Mouse (Mus musculus) liver, embryonic 12.5 days (tissue): ENCODE results near the gene Nemp1. TPM values are rescaled to one million over a fixed set of nuclear protein-coding genes. Genes with fewer than 3 reads are reported as not detected.

Experiments used
- ATAC-seq: fragments of 200-750 bp; cut with Nextera tagmentation; 2 replicates; pipeline ENCODE4 v1.8.0; 2017; ENCODE audit warnings: moderate number of reproducible peaks, mild to moderate bottlenecking, moderate library complexity
- H3K27ac ChIP-seq: fragments of 300-500 bp; sonication (generic); 2 replicates; pipeline ENCODE4 v1.5.1; 2016; ENCODE audit warnings: mild to moderate bottlenecking
- H3K27me3 ChIP-seq: fragments of 300-500 bp; sonication (generic); replicated peaks from 2 replicates; pipeline ENCODE4 v1.6.1; 2016; ENCODE audit warnings: mild to moderate bottlenecking, moderate library complexity
- H3K36me3 ChIP-seq: fragments of 300-500 bp; sonication (generic); 2 replicates; pipeline ENCODE4 v1.6.1; 2016; ENCODE audit warnings: mild to moderate bottlenecking, moderate library complexity
- H3K4me1 ChIP-seq: fragments of 300-500 bp; sonication (generic); 2 replicates; pipeline ENCODE4 v1.6.1; 2016
- H3K4me2 ChIP-seq: fragments of 300-500 bp; sonication (generic); 2 replicates; pipeline ENCODE4 v1.6.1; 2016; ENCODE audit warnings: mild to moderate bottlenecking, moderate library complexity
- H3K4me3 ChIP-seq: fragments of 300-500 bp; sonication (generic); 2 replicates; pipeline ENCODE4 v1.5.1; 2016; ENCODE audit warnings: mild to moderate bottlenecking, moderate library complexity
- H3K9ac ChIP-seq: fragments of 300-500 bp; sonication (generic); 2 replicates; pipeline ENCODE4 v1.6.1; 2016; ENCODE audit warnings: mild to moderate bottlenecking, moderate library complexity
- H3K9me3 ChIP-seq: fragments of 300-500 bp; sonication (generic); replicated peaks from 2 replicates; pipeline ENCODE4 v1.6.1; 2016; ENCODE audit warnings: mild to moderate bottlenecking, moderate library complexity
- WGBS: fragments of 180-500 bp; shearing (Covaris S2); methylation state at CpG from one replicate; pipeline ENCODE4 v1.1.7; 2016; ENCODE audit not compliant: insufficient replicate concordance; 5-methylcytosine and 5-hydroxymethylcytosine counted together
- polyA plus RNA-seq: library from polyadenylated mRNA; unstranded; fragments of >200 nt; fragmentation: Nextera tagmentation; extraction: Ambion mirVana; gene quantifications from 2 replicates; pipeline ENCODE4 v1.2.1, GENCODE M21; 2016

The Nemp1 gene
- polyA plus RNA-seq, 1 experiment from 2014 or later, result 7.0 TPM

GRCm38 (mm10) chr10:127667269-127668092, 780 bp downstream of the Nemp1 start:
- H3K4me1 ChIP-seq, result peaks cover 60% of the 10 kb centered on the region

DNA sequence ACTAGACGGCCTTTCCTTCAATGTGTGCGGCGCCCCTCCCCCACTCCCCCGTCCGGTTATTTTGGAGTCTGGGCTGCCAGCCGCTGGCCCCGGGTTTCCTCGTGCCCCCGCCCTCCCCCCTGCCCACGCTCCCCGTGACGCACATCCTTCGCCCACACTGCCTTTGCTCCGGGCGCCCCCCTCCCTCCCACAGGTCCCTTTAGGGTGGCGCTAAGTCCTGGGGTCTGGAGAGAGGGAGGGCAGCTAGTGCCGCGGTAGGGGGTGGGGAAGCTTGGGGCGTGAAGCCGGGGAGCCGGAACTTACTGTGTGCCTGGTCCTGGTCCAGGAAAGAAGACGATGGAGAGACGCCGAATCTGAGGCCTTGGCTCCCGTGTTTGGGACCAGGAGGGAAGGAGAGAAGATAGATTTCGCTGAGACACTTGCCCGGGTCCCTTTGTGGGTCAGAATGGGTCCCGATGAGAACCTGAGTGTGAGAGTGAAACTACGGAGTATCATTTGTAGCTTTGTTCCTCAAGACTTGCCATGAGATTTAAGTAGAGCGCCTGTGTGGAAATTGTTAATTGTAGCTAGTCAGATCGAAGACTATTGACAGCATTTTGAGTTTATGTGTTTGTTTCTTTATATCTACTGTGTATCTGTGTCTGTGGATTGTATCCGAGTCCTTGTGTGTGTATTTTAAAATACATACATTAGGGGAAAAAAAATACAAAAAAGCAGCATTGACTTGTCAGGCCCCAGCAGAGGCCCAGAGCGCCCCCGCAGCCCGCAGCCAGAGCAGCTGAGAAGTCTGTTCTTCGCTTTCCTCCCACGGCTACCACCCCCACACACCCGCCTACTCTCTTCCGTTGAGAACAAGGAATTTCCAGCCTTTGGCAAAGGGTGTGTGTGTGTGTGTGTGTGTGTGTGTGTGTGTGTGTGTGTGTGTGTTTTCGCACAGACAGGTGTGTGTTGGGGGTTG, 1.7 kb downstream of the Nemp1 start, which contains the start of gene Nab2:
TSS of gene Nab2 (minus strand) at position 476 of the 958 bp plus-strand sequence.
- ATAC-seq, result 0 out of 2 replicates have a peak, but pooled peaks have one; percentile 4
- H3K4me3 ChIP-seq, result peak within 1 kb of the TSS; percentile 60
- no peaks in the 10 kb centered on the region for H3K36me3 ChIP-seq
- peaks cover 51% of the 10 kb centered on the region for H3K4me1 ChIP-seq
- peaks cover 64% of the 10 kb centered on the region for H3K27me3 ChIP-seq
- H3K9ac ChIP-seq, result peak within 1 kb of the TSS; percentile 52
- H3K4me2 ChIP-seq, result peak within 1 kb of the TSS; percentile 79
- no peaks in the 10 kb centered on the region for H3K9me3 ChIP-seq
- 4% methylated on average over 40 of the region's 40 CpGs for WGBS
- peak within 1 kb of the TSS; percentile 72 for H3K27ac ChIP-seq

More at GRCm38 (mm10) chr10:127667269-127668092, 780 bp downstream of the Nemp1 start:
- H3K4me2 ChIP-seq, result peak overlapping the region; percentile 79
- WGBS, result 1% methylated on average over 33 of the region's 35 CpGs
- no peaks in the 10 kb centered on the region for H3K9me3 ChIP-seq
- H3K36me3 ChIP-seq, result no peaks in the 10 kb centered on the region
- ATAC-seq, result peak; percentile 45
- H3K4me3 ChIP-seq, result peak overlapping the region; percentile 60
- H3K27me3 ChIP-seq, result peaks cover 73% of the 10 kb centered on the region
- H3K9ac ChIP-seq, result peak overlapping the region; percentile 51
- H3K27ac ChIP-seq, result peak overlapping the region; percentile 72

- 32% methylated on average over 7 of the region's 7 CpGs for WGBS
Measured at GRCm38 (mm10) chr10:127669170-127669569, 2.5 kb downstream of the Nemp1 start.

DNA sequence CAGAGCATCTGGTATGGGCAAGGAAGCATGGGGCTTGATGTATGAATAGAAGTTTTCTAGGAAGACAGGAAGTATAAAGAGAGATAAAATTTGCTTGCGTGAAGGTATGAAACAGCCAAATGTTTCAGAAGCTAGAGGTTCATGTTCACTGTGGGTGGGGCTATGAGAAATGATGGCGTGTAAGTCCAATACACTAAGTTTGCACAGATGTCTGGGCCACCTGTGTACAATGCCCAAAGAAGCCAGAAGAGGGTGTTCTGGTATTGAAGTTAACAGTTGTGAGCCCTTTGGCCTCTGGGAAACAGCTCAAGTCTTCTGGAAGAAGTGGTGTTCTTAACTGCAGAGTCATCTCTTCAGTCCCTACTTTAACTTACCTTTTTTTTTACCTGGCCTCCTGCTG, 3.5 kb downstream of the Nemp1 start:
- 51% methylated on average over 2 of the region's 2 CpGs for WGBS
- H3K36me3 ChIP-seq, result no peaks in the 10 kb centered on the region
- H3K4me1 ChIP-seq, result peaks cover 37% of the 10 kb centered on the region
- no peak for ATAC-seq
- H3K4me2 ChIP-seq, result no peak overlapping the region
- H3K27me3 ChIP-seq, result peaks cover 46% of the 10 kb centered on the region
- no peaks in the 10 kb centered on the region for H3K9me3 ChIP-seq
- no peak overlapping the region for H3K9ac ChIP-seq
- no peak overlapping the region for H3K27ac ChIP-seq
- H3K4me3 ChIP-seq, result no peak overlapping the region

More at GRCm38 (mm10) chr10:127669170-127669569, 2.5 kb downstream of the Nemp1 start:
- Histone ChIP-seq H3K36me3 (no peaks in the 10 kb centered on the region), H3K9ac (no peak overlapping the region), H3K27ac (no peak overlapping the region), H3K4me3 (no peak overlapping the region), H3K4me1 (peaks cover 43% of the 10 kb centered on the region), H3K27me3 (peaks cover 56% of the 10 kb centered on the region), H3K4me2 (peak overlapping the region; percentile 79), H3K9me3 (no peaks in the 10 kb centered on the region)
- ATAC-seq, result no peak

GRCm38 (mm10) chr10:127671276-127671675, 4.6 kb downstream of the Nemp1 start:
- no peak for ATAC-seq
- no peaks in the 10 kb centered on the region for H3K9me3 ChIP-seq
- no peak overlapping the region for H3K9ac ChIP-seq
- 13% methylated on average over 2 of the region's 2 CpGs for WGBS
- H3K27me3 ChIP-seq, result peaks cover 35% of the 10 kb centered on the region
- no peak overlapping the region for H3K4me3 ChIP-seq
- H3K27ac ChIP-seq, result no peak overlapping the region
- no peaks in the 10 kb centered on the region for H3K36me3 ChIP-seq
- H3K4me1 ChIP-seq, result peaks cover 44% of the 10 kb centered on the region
- no peak overlapping the region for H3K4me2 ChIP-seq

DNA sequence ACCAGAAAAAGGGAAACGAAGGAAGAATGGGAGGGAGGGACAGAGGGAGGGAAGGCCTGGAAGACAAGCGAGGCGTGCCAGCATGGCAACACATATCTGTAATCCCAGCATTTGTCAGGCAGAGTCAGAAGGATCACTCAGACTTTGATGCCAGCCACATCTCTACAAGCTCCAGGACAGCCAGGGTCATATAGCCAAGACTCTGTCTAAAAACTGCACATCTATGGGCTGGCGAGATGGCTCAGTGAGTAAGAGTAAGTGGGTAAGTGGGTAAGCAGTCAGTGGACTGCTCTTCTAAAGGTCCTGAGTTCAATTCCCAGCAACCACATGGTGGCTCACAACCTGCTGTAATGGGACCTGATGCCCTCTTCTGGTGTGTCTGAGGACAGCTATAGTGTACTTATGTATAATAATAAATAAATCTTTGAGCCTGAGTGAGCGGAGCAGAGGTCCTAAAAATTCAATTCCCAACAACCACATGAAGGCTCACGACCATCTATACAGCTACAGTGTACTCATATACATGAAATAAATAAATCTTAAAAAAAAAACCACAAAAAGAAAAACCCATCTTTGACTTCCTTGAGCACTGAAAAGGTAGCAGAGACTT, 7.5 kb downstream of the Nemp1 start:
- no peak for ATAC-seq
- peaks cover 7% of the 10 kb centered on the region for H3K27me3 ChIP-seq
- peaks cover 35% of the 10 kb centered on the region for H3K4me1 ChIP-seq
- WGBS, result 69% methylated on average over 6 of the region's 6 CpGs
- H3K27ac ChIP-seq, result no peak overlapping the region
- H3K4me3 ChIP-seq, result no peak overlapping the region
- no peaks in the 10 kb centered on the region for H3K9me3 ChIP-seq
- no peak overlapping the region for H3K9ac ChIP-seq
- H3K36me3 ChIP-seq, result no peaks in the 10 kb centered on the region
- H3K4me2 ChIP-seq, result no peak overlapping the region

DNA sequence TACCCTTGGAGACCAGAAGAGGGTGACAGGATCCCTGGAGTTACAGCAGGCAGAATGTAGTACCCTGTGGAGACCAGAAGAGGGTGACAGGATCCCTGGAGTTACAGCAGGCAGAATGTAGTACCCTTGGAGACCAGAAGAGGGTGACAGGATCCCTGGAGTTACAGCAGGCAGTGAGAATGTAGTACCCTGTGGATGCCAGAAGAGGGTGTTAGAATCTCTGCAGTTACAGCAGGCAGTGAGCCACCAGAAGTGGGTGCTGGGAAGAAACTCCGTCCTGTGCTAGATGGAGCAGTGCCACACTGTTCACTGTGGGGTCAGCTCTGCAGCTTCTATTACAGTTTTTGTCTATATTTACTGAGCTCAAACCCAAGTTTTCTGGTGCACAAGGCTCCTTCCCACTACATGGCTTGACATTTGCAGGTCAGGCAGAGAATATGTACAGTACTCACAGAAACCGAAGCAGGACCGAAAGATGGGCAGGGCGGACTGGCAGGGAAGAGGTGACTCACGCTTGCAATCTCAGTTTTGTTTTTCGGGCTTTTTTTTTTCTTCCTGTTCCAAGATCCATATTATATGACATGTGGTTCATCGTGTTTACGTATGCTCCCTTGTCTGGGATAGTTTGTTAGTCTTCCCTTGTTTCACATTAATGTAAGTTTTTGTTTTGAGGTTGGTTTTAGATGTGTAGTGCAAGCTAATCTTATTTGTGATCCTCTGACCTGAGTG, 8.3 kb downstream of the Nemp1 start:
- H3K4me2 ChIP-seq, result no peak overlapping the region
- H3K4me1 ChIP-seq, result peaks cover 28% of the 10 kb centered on the region
- 85% methylated on average over 8 of the region's 8 CpGs for WGBS
- no peaks in the 10 kb centered on the region for H3K9me3 ChIP-seq
- no peak overlapping the region for H3K27ac ChIP-seq
- ATAC-seq, result no peak
- no peak overlapping the region for H3K4me3 ChIP-seq
- no peaks in the 10 kb centered on the region for H3K27me3 ChIP-seq
- no peak overlapping the region for H3K9ac ChIP-seq
- no peaks in the 10 kb centered on the region for H3K36me3 ChIP-seq

GRCm38 (mm10) chr10:127675859-127676398, 9.2 kb downstream of the Nemp1 start:
- no peaks in the 10 kb centered on the region for H3K27me3 ChIP-seq
- H3K36me3 ChIP-seq, result no peaks in the 10 kb centered on the region
- peak overlapping the region; percentile 80 for H3K27ac ChIP-seq
- peak overlapping the region; percentile 81 for H3K9ac ChIP-seq
- H3K4me1 ChIP-seq, result peaks cover 28% of the 10 kb centered on the region
- no peaks in the 10 kb centered on the region for H3K9me3 ChIP-seq
- peak overlapping the region; percentile 97 for H3K4me2 ChIP-seq
- 45% methylated on average over 5 of the region's 5 CpGs for WGBS
- no peak for ATAC-seq
- H3K4me3 ChIP-seq, result peak overlapping the region; percentile 87

DNA sequence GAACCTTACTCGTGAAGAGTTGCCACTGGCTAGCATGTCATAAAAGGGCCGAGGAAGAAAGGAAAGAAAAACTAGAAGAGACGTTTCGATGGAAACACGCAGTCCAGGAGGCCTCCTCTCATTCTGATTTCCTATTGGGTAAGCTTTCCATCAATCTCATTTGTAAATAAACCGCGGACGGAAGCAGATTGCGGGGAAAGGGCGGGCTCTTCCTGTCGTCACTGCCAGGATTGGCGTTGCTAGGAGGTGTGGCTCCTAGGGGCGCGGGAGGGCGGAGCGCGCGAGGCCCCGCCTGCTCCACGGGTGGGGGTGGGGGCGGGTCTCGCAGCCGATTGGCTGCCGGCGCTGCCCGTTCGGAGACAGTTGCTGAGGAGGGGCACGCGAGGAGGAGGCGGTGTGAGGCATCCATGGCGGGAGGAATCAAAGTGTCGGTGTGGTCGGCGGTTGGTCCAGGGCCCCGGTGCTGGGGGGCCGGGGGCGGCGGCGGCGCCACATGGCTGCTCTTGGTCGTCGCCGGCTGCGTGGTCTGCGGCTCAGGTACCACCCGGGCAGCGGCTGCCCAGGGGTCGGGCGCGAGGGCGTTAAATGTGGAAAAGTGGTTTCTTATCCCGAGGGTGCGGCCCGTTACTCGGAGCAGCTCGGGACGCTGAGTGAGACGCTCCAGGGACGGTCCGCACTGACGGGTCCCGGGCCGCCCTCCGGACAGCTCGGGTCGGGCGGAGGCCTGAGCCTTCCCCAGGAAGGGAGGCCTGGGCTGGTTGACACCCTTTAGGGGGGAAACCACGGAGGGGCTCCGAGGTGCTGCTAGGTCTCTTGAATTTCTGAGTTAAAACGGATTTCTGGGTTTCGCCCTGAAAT, 10.2 kb downstream of the Nemp1 start:
- Histone ChIP-seq H3K4me3 (peak overlapping the region; percentile 87), H3K27me3 (no peaks in the 10 kb centered on the region), H3K9ac (peak overlapping the region; percentile 81), H3K4me1 (peaks cover 28% of the 10 kb centered on the region), H3K4me2 (peak overlapping the region; percentile 97), H3K9me3 (no peaks in the 10 kb centered on the region), H3K27ac (peak overlapping the region; percentile 89), H3K36me3 (no peaks in the 10 kb centered on the region)
- under 1% methylated on average over 68 of the region's 71 CpGs for WGBS
- ATAC-seq, result peak; percentile 93

GRCm38 (mm10) chr10:127677591-127678336, 11.1 kb downstream of the Nemp1 start:
- Histone ChIP-seq H3K4me1 (peaks cover 29% of the 10 kb centered on the region), H3K9me3 (no peaks in the 10 kb centered on the region), H3K4me2 (peak overlapping the region; percentile 97), H3K36me3 (no peaks in the 10 kb centered on the region), H3K27me3 (no peaks in the 10 kb centered on the region), H3K27ac (peak overlapping the region; percentile 89), H3K4me3 (peak overlapping the region; percentile 87), H3K9ac (peak overlapping the region; percentile 81)
- 5% methylated on average over 14 of the region's 14 CpGs for WGBS
- ATAC-seq, result no peak
